Mouse (Mus musculus) T-helper 17 cell (primary cell): ENCODE measurements around the gene Pcbp1.
"Not testable (repeated sequence)": the region's sequence is repeated elsewhere in the genome, so short reads cannot be mapped to it uniquely, and the experiment has no call there.

ENCODE experiments used
- in situ Hi-C, 2 experiments: fragments of 300-600 bp; cut with MboI, MseI; formaldehyde crosslinking; loops; 1 replicate in 1 of 2; 2 replicates in 1 of 2; pipeline ENCODE4 v1.15.1; 2025; ENCODE audit warnings: high pct_unique_total_duplicates in 2 of 2

The Pcbp1 gene

GRCm38 (mm10) chr6:86496127-86496526 lies 30.0 kb downstream of the Pcbp1 start:
- in situ Hi-C loops: no loop called here

- in situ Hi-C loops: no loop called here
Measured at GRCm38 (mm10) chr6:86495661-86496060, 30.5 kb downstream of the Pcbp1 start.

- in situ Hi-C loops: no loop called here
Measured at GRCm38 (mm10) chr6:86494767-86495166, 31.4 kb downstream of the Pcbp1 start.

- in situ Hi-C loops: no loop called here
Measured at GRCm38 (mm10) chr6:86493469-86494263, 32.5 kb downstream of the Pcbp1 start.

GRCm38 (mm10) chr6:86490413-86490812 lies 35.7 kb downstream of the Pcbp1 start:
- in situ Hi-C loops: not testable (repeated sequence)

- in situ Hi-C loops: no loop called here
Measured at GRCm38 (mm10) chr6:86489945-86490344, 36.2 kb downstream of the Pcbp1 start.

- in situ Hi-C loops: no loop called here
Measured at GRCm38 (mm10) chr6:86488149-86488485, 38.0 kb downstream of the Pcbp1 start.

GRCm38 (mm10) chr6:86487358-86488148 lies 38.6 kb downstream of the Pcbp1 start:
- in situ Hi-C loops: no loop called here

GRCm38 (mm10) chr6:86485943-86486640 lies 40.0 kb downstream of the Pcbp1 start:
- in situ Hi-C loops: no loop called here

- in situ Hi-C loops: no loop called here
Measured at GRCm38 (mm10) chr6:86481871-86482270, 44.2 kb downstream of the Pcbp1 start.

- in situ Hi-C loops: no loop called here
Measured at GRCm38 (mm10) chr6:86480189-86480831, 45.8 kb downstream of the Pcbp1 start.

GRCm38 (mm10) chr6:86479816-86480188 lies 46.3 kb downstream of the Pcbp1 start:
- in situ Hi-C loops: loop anchor here (5.0 to 10.0 kb wide), 2 partner anchors 45 to 47 kb away; partner anchors contain the start of gene Pcbp1 (in 2 of the 2)

- in situ Hi-C loops: loop anchor here (5.0 to 10.0 kb wide), 2 partner anchors 45 to 48 kb away; partner anchors contain the start of gene Pcbp1 (in 2 of the 2)
Measured at GRCm38 (mm10) chr6:86479311-86479710, 46.8 kb downstream of the Pcbp1 start.

GRCm38 (mm10) chr6:86476931-86477330 lies 49.2 kb downstream of the Pcbp1 start:
- in situ Hi-C loops: loop anchor here (5.0 to 10.0 kb wide), 2 partner anchors 48 to 50 kb away; partner anchors contain the start of gene Pcbp1 (in 2 of the 2)

GRCm38 (mm10) chr6:86475462-86476167 lies 50.5 kb downstream of the Pcbp1 start:
- in situ Hi-C loops: loop anchor here (5.0 to 10.0 kb wide), 2 partner anchors 49 to 52 kb away; partner anchors contain the start of gene Pcbp1 (in 2 of the 2)

- in situ Hi-C loops: loop anchor here (5.0 to 10.0 kb wide), 2 partner anchors 50 to 53 kb away; partner anchors contain the start of gene Pcbp1 (in 2 of the 2)
Measured at GRCm38 (mm10) chr6:86474646-86475181, 51.4 kb downstream of the Pcbp1 start.
